Mouse (Mus musculus): ENCODE data around the gene App.

The App gene

DNA sequence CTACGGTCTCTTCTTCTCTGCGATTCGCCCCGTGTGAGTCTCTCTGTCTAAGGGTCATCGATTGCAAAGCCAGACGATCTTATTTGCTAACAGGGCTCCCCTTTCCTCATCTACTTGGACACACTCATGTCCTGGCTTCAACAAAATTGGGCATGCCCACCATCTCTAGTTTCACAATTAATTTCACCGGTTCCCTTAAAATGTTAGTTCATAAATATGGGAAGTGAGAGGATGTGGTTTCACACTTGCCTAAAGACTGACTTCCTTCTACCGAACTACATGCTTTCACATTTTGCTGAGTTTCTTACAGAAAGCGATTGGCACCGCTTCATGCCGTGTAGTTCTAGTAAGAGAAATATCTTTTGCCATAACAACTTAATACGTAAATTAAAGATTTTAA lies 101.8 kb downstream of the App start:
- no peak for DNase-seq

DNA sequence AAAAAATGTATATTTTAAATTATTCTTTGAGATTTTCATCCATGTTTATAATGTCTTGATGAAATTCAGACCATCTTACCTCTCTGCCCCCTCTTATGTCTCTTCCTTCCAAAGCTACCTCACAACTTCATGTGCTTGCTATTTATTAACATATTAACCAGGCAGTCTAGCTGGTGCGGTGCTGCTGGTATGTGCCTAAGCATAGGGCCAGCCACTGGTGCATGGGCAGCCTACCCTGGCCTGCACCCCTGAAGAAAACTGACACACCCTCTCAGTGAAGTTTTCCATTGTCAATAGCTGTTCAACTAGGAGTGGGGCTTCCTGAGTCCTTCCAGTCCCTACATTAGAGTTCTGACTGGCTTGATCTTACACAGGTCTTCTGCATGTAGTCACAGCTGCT lies 102.3 kb downstream of the App start:
- DNase-seq, result no peak

DNA sequence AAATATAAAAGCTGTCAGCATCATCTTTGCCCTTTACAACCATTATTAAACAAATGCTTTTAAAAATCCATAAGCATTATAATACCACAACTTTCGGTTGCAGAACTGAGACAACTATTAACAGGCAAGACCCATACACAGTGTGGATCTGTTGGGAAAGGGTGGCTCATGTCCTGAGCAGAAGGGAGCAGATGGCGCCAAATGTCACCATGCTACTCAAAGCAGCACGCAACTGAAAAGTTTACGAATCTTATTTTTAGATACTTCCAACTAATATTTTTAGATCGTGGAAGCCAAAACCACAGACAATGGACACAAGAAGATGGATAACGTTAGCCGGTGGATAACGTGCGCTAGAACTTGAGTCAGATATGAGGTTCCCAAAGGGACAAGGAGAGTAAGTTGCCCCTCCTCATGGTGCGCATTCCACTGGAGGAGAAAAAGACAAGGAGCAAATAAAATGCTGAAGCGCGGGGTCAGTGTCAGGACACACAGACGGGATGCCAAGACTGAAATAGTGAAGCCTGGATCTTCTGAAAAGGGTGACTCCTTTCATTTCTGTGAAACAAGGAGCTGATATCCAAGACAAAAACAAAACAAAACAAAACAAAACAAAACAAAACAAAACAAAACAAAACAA lies 106.2 kb downstream of the App start:
- peak; percentile 59 to 62 for DNase-seq

DNA sequence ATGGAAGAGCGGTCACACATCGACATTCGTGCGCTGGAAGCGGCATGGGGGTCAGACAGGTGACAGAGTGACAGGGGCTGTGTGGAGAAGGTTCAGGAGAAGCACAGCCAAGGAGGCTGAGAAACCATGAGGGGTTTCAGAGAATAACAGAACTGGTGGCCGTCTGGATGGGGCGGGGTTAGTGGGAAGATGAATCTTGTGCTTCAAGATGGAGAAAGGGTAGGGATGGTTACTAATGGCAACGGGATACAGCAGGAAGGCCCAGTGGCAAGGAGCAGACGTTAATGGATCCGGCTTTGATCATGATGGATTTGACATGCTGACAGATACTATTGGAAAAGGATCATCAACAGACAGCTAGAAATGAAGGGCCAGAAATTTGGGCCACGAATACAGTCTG lies 107.3 kb downstream of the App start:
- DNase-seq, result no peak

DNA sequence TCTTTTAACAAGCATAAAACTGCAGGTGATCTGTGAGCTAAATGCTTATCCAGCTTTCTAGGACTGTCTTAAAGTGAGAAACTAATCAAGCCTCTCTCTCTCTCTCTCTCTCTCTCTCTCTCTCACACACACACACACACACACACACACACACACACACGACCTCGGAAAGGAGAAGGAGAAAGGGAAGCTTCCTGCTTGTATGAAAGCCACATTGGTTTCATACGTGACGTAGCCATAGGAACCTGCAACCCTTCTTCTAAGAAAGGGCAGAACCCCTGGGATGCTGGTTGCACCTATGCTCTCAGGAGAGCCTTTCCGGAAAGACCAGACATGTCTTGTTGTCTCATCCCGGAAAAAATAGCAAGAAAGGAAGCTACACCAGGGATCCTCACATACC lies 108.8 kb downstream of the App start:
- DNase-seq, result no peak

DNA sequence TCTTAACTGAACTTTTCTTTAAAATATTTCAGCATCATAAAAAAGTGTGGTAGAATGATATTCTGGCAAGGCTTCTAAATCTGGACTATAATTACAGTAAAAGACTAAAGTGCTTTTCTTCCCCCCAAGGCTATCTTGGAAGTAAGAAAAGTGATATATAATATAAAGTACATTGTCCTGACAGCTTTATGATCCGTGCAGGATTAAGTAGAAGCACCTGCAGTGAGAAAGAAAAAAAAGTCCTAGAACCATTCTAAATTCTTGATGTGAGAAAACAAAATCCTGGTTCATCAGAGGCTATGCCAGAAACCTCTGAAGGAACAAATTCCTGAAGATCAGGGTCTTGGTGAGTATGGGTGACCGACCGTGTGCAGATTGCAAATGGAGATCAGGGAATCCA lies 110.8 kb downstream of the App start:
- no peak for DNase-seq

DNA sequence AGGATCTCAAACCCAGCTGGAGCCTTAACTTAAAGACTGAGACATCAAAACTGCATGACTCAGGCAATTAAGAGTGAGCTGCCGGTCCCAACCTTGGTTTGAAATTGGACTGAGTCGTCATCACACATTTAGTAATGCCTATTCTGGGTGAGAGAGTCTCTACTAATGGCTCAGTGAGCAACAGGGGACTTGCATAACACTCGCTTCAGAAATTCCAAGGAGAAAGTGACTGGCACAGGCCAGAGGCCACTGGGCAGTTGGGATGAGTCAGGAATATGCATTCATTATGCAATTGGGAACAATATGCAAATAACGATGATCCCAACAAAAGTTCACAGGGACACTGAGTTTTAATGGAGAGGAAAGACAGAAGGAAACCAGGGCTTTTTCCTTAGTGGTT lies 111.8 kb downstream of the App start:
- no peak for DNase-seq

DNA sequence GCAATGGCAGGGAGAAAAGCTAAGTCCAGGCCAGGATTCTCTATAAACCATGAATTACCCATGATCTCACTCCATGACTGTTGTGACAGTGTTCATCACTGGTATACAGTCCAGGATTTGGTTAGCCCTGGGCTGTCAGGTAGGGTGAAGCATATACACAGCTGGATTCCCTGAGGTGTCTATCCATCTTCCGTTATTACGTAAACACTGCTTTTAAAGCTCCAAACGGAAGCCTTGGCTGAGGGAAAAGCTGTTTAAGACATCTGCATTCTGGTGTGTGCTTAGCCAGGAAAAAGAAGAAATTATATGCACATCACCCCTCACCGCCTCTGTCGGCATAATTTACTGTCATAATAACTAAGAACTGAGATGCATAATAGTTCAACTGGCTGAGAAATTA lies 115.4 kb downstream of the App start:
- DNase-seq, result no peak

DNA sequence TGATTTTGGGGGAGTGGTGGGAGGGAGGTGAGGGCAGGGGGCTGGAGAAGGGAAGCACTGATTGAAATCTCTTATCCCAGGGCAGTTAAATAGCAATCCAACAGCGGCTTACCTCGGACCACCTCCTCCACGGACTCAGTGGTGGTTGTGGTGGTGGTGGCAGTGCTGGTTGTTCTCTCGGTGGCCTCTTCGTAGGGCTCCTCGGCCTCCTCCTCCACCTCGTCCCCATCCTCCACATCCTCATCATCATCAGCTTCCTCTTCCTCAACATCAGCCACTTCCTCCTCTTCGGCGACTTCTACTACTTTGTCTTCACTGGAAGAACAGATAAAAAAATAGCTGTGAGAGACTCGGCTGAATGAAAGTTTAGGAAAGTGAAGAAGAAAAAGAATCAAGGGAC lies 117.4 kb downstream of the App start:
- no peak for DNase-seq

GRCm38 (mm10) chr16:85053996-85054395 lies 119.6 kb downstream of the App start:
- DNase-seq, result no peak

- DNase-seq, result no peak
These were observed 126.3 kb downstream of the App start for GRCm38 (mm10) chr16:85047310-85047709.

DNA sequence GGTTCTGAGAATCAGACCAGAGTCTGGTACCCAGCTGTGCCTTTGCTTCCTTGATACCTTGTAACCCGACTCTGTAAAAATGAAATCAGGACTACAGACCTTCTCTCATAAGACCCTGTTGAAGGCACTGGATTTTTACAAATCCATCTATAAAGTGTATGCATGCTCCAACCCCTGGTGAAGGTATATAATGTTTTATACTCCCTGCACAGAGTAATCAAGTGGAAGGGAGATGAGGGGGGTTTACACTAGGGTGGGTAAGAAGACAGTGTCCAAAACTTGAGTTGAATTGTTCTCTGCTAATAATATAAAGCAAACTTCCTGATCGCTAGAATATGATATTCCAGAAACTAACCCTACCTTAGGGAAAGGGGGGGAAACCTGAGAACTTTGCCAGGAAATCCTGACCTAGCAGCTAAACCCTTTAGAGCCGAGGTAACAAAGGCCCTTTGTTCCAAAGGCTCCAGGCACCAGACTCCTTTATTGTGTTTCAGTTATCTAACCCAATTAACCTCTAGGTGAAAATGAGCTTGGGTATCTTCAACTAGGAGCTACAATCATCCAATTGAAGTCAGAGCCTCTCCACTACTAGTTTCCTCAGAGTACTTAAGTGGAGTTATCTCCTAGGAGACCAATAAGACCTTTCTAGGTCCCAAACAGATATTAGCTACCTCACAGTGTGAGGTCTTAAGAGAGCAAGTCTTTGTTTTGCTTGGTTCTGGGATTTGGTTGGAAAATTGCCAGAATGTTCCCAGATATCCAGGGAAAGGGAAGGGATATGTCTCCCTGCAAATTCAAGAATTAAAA lies 132.2 kb downstream of the App start:
- DNase-seq, result no peak

- peak; percentile 65 to 67 for DNase-seq
These were observed 134.8 kb downstream of the App start for GRCm38 (mm10) chr16:85038731-85039130.

DNA sequence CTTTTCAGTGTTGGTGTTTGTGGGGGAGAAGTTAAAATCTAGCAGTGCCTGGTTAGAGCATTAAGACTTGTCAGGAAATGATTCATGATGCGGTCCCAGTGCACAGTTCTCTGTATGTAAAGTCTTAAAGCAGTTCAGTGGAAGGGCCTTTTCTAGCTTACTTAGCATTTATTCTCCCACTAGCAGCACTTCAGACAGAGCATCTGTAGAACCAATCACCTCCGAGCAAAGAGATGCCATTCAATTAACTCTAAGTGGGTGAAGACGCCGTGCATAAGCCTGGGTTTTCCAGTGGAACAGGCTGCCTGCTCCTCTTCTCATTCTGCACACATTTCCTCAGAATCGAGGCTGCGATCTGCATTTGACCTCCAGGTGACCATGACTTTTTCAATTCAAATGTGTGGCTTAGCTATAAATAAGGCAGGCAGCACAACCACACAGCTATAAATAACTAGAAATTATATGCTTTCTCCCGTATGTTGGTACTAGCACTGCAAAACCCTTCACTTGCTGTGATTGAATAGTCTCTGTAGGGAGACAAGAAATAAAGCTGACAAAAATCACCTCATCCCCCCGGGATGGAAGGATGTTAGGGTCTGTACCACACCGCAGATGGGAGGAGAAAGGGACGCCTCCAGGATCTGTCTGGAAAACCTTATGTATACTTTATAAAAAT lies 135.5 kb downstream of the App start:
- no peak for DNase-seq

- DNase-seq, result no peak
These were observed 137.8 kb downstream of the App start for GRCm38 (mm10) chr16:85035815-85036214.

DNA sequence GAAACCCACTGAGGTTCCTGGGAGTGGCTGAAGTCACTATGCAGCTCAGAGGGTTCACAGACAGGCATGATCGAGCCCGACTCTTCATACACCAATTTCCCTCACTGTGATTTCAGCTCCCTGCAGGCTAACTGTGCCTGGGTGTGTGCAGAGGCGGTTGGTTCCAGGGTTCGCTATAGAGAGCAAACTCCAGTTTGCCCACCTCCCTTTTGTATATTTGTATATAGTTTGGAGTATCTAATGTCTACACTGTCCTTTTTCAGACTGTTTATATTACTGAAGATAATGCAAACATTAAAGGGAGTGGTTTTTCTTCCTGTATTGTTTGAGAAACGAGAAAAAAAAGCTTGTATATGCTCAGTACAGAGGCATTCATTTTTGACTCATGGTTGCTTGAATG lies 139.8 kb downstream of the App start:
- no peak for DNase-seq

GRCm38 (mm10) chr16:85030810-85031209 lies 142.8 kb downstream of the App start:
- DNase-seq, result no peak

DNA sequence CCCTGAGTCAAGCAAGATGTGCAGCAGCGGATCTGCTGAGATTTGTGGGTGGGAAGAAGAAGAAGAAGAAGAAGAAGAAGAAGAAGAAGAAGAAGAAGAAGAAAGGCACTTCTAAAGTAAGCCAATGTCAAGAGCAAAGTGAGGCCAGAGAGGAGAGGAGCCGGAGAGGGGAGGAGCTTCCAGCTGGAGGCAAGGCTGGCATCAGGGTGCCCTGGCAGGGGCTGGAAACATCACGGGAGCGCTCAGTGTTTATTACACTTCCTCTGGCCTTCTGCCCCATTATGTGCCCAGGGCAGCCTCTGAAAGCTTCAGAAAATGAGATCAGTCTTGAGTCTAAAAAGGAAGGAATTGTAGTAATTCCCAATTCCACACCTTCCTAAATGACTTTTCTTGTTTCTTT lies 145.2 kb downstream of the App start:
- no peak for DNase-seq

DNA sequence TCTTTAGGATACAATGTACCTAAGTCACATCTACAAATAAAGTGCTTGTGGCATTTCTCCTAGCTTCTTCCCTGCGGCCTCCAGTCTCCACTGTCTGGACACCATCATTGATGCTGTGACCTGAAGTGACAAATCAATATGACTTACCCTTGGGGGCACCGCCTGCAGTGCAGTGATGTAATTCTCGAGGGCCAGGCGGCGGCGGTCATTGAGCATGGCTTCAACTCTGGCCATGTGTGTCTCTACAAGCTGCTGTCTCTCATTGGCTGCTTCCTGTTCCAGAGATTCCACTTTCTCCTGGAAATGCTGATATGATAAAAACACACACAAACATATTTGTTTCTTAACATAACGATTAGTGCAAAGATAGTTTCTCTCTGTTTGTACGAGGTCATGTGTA lies 148.9 kb downstream of the App start:
- no peak for DNase-seq

DNA sequence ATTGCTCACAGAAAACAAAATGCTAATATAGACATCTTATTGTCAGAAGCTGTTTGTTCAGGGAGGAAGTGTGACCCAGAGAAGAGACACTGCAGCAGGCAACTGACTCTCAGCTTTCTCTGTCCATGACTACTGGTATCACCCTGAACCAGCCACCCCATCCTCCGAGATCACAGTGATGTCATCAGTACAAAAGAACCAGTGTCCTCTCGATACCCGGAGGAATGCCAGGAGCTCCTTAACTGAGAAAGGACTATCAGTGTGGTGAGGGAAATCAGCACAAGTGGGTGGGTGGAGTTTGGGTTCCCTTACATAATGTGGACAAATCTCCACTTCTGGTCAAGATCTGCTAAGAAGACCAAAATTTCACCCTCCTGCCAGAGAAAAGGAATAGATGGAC lies 150.5 kb downstream of the App start:
- no peak for DNase-seq

DNA sequence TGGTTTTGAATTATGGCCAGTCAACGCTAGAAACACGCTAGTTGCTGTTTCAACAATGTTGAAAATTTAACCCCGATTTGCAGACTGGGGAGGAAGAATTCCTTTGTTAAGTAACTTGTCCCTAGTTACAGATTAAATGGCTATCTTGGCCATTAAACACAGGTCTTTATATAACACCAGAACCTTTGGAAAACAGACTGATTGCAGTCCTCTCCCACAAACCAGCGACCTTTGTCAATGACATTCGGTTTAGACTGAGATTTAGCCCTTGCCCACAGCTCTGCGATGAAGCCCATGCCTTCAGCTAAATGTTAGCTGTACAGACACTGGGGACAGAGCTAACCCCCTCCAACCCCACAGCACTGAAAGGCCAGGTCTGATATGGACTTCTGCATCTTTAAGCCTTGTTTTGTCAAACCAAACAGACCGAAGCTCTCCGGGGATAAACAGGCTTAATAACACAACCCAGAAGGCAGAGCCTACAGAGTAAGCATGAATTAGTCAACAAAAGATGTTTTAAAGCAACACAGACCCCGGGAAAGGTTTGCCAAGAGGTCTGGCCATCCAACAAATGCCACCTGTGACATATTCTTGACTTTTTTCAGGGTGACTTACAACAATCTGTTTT lies 152.8 kb downstream of the App start:
- no peak for DNase-seq

- DNase-seq, result no peak
These were observed 154.3 kb downstream of the App start for GRCm38 (mm10) chr16:85019273-85019672.

GRCm38 (mm10) chr16:85017845-85018244 lies 155.7 kb downstream of the App start:
- DNase-seq, result no peak

- no peak for DNase-seq
These were observed 160.9 kb downstream of the App start for GRCm38 (mm10) chr16:85012695-85013094.
